Mouse (Mus musculus): Measurements from ENCODE around the gene Bmt2. TPM values are rescaled to one million over a fixed set of nuclear protein-coding genes. Genes with fewer than 3 reads are reported as not detected.

Gene Bmt2
- polyA plus RNA-seq (2012; rRNA removed): 2.9 and 3.6 TPM in 2 replicates

- peak; percentile 74 for DNase-seq (ENCODE audit: low read depth)
Measured at GRCm38 (mm10) chr6:13677818-13678282, at the start of gene Bmt2. Gene Bmt2 (minus strand): TSS chr6:13677966.

- DNase-seq (ENCODE audit: low read depth): no peak
Measured at GRCm38 (mm10) chr6:13722166-13722565, 44.4 kb upstream of the Bmt2 start.

GRCm38 (mm10) chr6:13714867-13715266, 37.1 kb upstream of the Bmt2 start:
- DNase-seq (ENCODE audit: low read depth): no peak

GRCm38 (mm10) chr6:13696882-13697281, 19.1 kb upstream of the Bmt2 start:
- DNase-seq (ENCODE audit: low read depth): no peak

- no peak for DNase-seq (ENCODE audit: low read depth)
Measured at GRCm38 (mm10) chr6:13695103-13695845, 17.5 kb upstream of the Bmt2 start.

- no peak for DNase-seq (ENCODE audit: low read depth)
Measured at GRCm38 (mm10) chr6:13691657-13692294, 14.0 kb upstream of the Bmt2 start.

- no peak for DNase-seq (ENCODE audit: low read depth)
Measured at GRCm38 (mm10) chr6:13690398-13690797, 12.6 kb upstream of the Bmt2 start.

GRCm38 (mm10) chr6:13683929-13684595, 6.3 kb upstream of the Bmt2 start:
- DNase-seq (ENCODE audit: low read depth): no peak

GRCm38 (mm10) chr6:13678349-13678748, 583 bp upstream of the Bmt2 start:
- no peak for DNase-seq (ENCODE audit: low read depth)

GRCm38 (mm10) chr6:13677141-13677761, 515 bp downstream of the Bmt2 start:
- DNase-seq (ENCODE audit: low read depth): no peak

- no peak for DNase-seq (ENCODE audit: low read depth)
Measured at GRCm38 (mm10) chr6:13676196-13676595, 1.6 kb downstream of the Bmt2 start.

- DNase-seq (ENCODE audit: low read depth): no peak
Measured at GRCm38 (mm10) chr6:13674600-13675305, 3.0 kb downstream of the Bmt2 start.

GRCm38 (mm10) chr6:13665646-13666045, 12.1 kb downstream of the Bmt2 start:
- no peak for DNase-seq (ENCODE audit: low read depth)

GRCm38 (mm10) chr6:13658016-13658415, 19.8 kb downstream of the Bmt2 start:
- DNase-seq (ENCODE audit: low read depth): no peak

- DNase-seq (ENCODE audit: low read depth): no peak
Measured at GRCm38 (mm10) chr6:13654081-13654480, 23.7 kb downstream of the Bmt2 start.

GRCm38 (mm10) chr6:13652284-13652683, 25.5 kb downstream of the Bmt2 start:
- DNase-seq (ENCODE audit: low read depth): no peak

- DNase-seq (ENCODE audit: low read depth): no peak
Measured at GRCm38 (mm10) chr6:13650854-13651253, 26.9 kb downstream of the Bmt2 start.

- no peak for DNase-seq (ENCODE audit: low read depth)
Measured at GRCm38 (mm10) chr6:13648305-13648704, 29.5 kb downstream of the Bmt2 start.

- no peak for DNase-seq (ENCODE audit: low read depth)
Measured at GRCm38 (mm10) chr6:13636582-13636989, 41.2 kb downstream of the Bmt2 start.

- no peak for DNase-seq (ENCODE audit: low read depth)
Measured at GRCm38 (mm10) chr6:13632571-13632970, 45.2 kb downstream of the Bmt2 start.

- DNase-seq (ENCODE audit: low read depth): no peak
Measured at GRCm38 (mm10) chr6:13630607-13631006, 47.2 kb downstream of the Bmt2 start.

- no peak for DNase-seq (ENCODE audit: low read depth)
Measured at GRCm38 (mm10) chr6:13619618-13620017, 58.1 kb downstream of the Bmt2 start.

Data from gonadal fat pad, adult 2 months (tissue).